8 mouse cellular contexts compared by ENCODE assay signal in genomic region chr11:102039487-102040137, GRCm38 (mm10). TPM values are rescaled to one million over a fixed set of nuclear protein-coding genes. Genes with fewer than 3 reads are reported as not detected.
A peak's percentile ranks its signal among the peaks of the same experiment; 100 is the strongest.
DNase-seq lines count a peak whose midpoint lies in the region; ATAC-seq lines count a peak whose summit lies in the region.
"Had no signal": no experiment of that assay in that cellular context is flagged by ENCODE, and none has a peak within 500 bp of the region (broad histone marks: within the 10 kb centered on the region; RNA-seq: fewer than 3 reads in every experiment).

No protein-coding gene starts in this region.

- 0 out of 2 replicates have a peak, but pooled peaks cover 4% of the 10 kb centered on the region for H3K27me3 ChIP-seq in heart, embryonic 13.5 days (replicated peaks)
- no peaks in the 10 kb centered on the region for H3K27me3 ChIP-seq in heart, embryonic 12.5 days (replicated peaks)
- H3K27me3 ChIP-seq in intestine, embryonic 16.5 days (replicated peaks; ENCODE audit: control insufficient read depth, insufficient read depth, low read length), result no peaks in the 10 kb centered on the region

- H3K4me2 ChIP-seq in heart, embryonic 13.5 days, result no peak overlapping the region
- H3K4me2 ChIP-seq in heart, embryonic 12.5 days, result no peak overlapping the region
- no peak overlapping the region for H3K4me2 ChIP-seq in intestine, embryonic 16.5 days (ENCODE audit: low read depth, low read length)

- peaks cover 3% of the 10 kb centered on the region; the same call in 1 of the 2 replicates for H3K4me1 ChIP-seq in heart, embryonic 13.5 days
- H3K4me1 ChIP-seq in heart, embryonic 12.5 days (replicated peaks), result no peaks in the 10 kb centered on the region
- H3K4me1 ChIP-seq in intestine, embryonic 16.5 days (ENCODE audit: control insufficient read depth, insufficient read depth, low read length), result peaks cover 6% of the 10 kb centered on the region; the same call in 1 of the 2 replicates

- no peak overlapping the region for H3K4me3 ChIP-seq in heart, embryonic 13.5 days
- H3K4me3 ChIP-seq in heart, embryonic 12.5 days, result no peak overlapping the region
- no peak overlapping the region for H3K4me3 ChIP-seq in intestine, embryonic 16.5 days (ENCODE audit: low read length)
- H3K4me3 ChIP-seq: layer of hippocampus, adult 2 months had no signal

- H3K9me3 ChIP-seq in heart, embryonic 13.5 days, result no peaks in the 10 kb centered on the region
- H3K9me3 ChIP-seq in heart, embryonic 12.5 days (replicated peaks), result no peaks in the 10 kb centered on the region
- no peaks in the 10 kb centered on the region for H3K9me3 ChIP-seq in intestine, embryonic 16.5 days (ENCODE audit: control insufficient read depth, low read length)

- no peak overlapping the region for H3K27ac ChIP-seq in heart, embryonic 13.5 days (replicated peaks)
- no peak overlapping the region for H3K27ac ChIP-seq in heart, embryonic 12.5 days (ENCODE audit: poor library complexity, severe bottlenecking)
- H3K27ac ChIP-seq in intestine, embryonic 16.5 days (ENCODE audit: low read length), result no peak overlapping the region
- H3K27ac ChIP-seq: layer of hippocampus, adult 2 months had no signal

- 0 out of 2 replicates have a peak overlapping the region, but pooled peaks have one; percentile 40 for H3K9ac ChIP-seq in heart, embryonic 13.5 days
- H3K9ac ChIP-seq in heart, embryonic 12.5 days, result no peak overlapping the region
- no peak overlapping the region for H3K9ac ChIP-seq in intestine, embryonic 16.5 days (ENCODE audit: low read depth, low read length)

- peak; percentile 12 for DNase-seq in kidney, postnatal 10 days
- DNase-seq in kidney, adult 9 months, result no peak
- peak; percentile 53 for DNase-seq in lung, postnatal 10 days
- no peak for DNase-seq in urinary bladder, postnatal 25 days (ENCODE audit: low spot score)

- 63% methylated on average over 13 of the region's 13 CpGs for WGBS in heart, embryonic 13.5 days
- WGBS in heart, embryonic 12.5 days, result 71% methylated on average over 13 of the region's 13 CpGs
- 50% methylated on average over 13 of the region's 13 CpGs for WGBS in intestine, embryonic 16.5 days

- no peak for ATAC-seq in heart, embryonic 13.5 days (ENCODE audit: extremely low read depth, insufficient number of reproducible peaks, low FRiP score, low TSS enrichment)
- no peak for ATAC-seq in heart, embryonic 12.5 days (ENCODE audit: insufficient number of reproducible peaks, low FRiP score)
- peak; percentile 24; the same call in 1 of the 2 replicates for ATAC-seq in intestine, embryonic 16.5 days

- no peaks in the 10 kb centered on the region for H3K36me3 ChIP-seq in heart, embryonic 13.5 days
- no peaks in the 10 kb centered on the region for H3K36me3 ChIP-seq in heart, embryonic 12.5 days
- H3K36me3 ChIP-seq in intestine, embryonic 16.5 days (ENCODE audit: control insufficient read depth, insufficient read depth, low read length), result no peaks in the 10 kb centered on the region

RNA-seq across cellular contexts. Expression of gene Cd300lg, which starts 1.7 kb away (rescaled TPM):
- polyA plus RNA-seq in heart, embryonic 13.5 days (2015; fragmentation: Nextera tagmentation; extraction: Ambion mirVana), result 2.7 and 2.9 TPM in 2 replicates
- 1.6 and 1.9 TPM in 2 replicates for polyA plus RNA-seq in heart, embryonic 12.5 days (2016; fragmentation: Nextera tagmentation; extraction: Ambion mirVana)
- 1.9 and 2.0 TPM in 2 replicates for polyA plus RNA-seq in intestine, embryonic 16.5 days (2015; fragmentation: Nextera tagmentation; extraction: Ambion mirVana)

RNA-seq across cellular contexts. Expression of gene Mpp3, which starts 11.4 kb away (rescaled TPM):
- polyA plus RNA-seq in heart, embryonic 13.5 days (2015; fragmentation: Nextera tagmentation; extraction: Ambion mirVana), result 2.9 and 3.8 TPM in 2 replicates
- 4.1 and 4.5 TPM in 2 replicates for polyA plus RNA-seq in heart, embryonic 12.5 days (2016; fragmentation: Nextera tagmentation; extraction: Ambion mirVana)
- polyA plus RNA-seq in intestine, embryonic 16.5 days (2015; fragmentation: Nextera tagmentation; extraction: Ambion mirVana), result 5.7 and 6.5 TPM in 2 replicates

RNA-seq across cellular contexts. Expression of gene Mpp2, which starts 48.7 kb away (rescaled TPM):
- 10.6 and 11.0 TPM in 2 replicates for polyA plus RNA-seq in heart, embryonic 13.5 days (2015; fragmentation: Nextera tagmentation; extraction: Ambion mirVana)
- 15.4 and 17.8 TPM in 2 replicates for polyA plus RNA-seq in heart, embryonic 12.5 days (2016; fragmentation: Nextera tagmentation; extraction: Ambion mirVana)
- polyA plus RNA-seq in intestine, embryonic 16.5 days (2015; fragmentation: Nextera tagmentation; extraction: Ambion mirVana), result 5.8 and 6.2 TPM in 2 replicates

RNA-seq across cellular contexts. Expression of gene Dusp3, which starts 52.8 kb away (rescaled TPM):
- polyA plus RNA-seq in heart, embryonic 13.5 days (2015; fragmentation: Nextera tagmentation; extraction: Ambion mirVana), result 50.3 and 53.6 TPM in 2 replicates
- polyA plus RNA-seq in heart, embryonic 12.5 days (2016; fragmentation: Nextera tagmentation; extraction: Ambion mirVana), result 53.7 and 54.9 TPM in 2 replicates
- polyA plus RNA-seq in intestine, embryonic 16.5 days (2015; fragmentation: Nextera tagmentation; extraction: Ambion mirVana), result 27.6 and 29.5 TPM in 2 replicates

RNA-seq across cellular contexts. Expression of gene Cfap97d1, which starts 55.5 kb away (rescaled TPM):
- not detected in 2 replicates for polyA plus RNA-seq in heart, embryonic 13.5 days (2015; fragmentation: Nextera tagmentation; extraction: Ambion mirVana)
- not detected in 2 replicates for polyA plus RNA-seq in heart, embryonic 12.5 days (2016; fragmentation: Nextera tagmentation; extraction: Ambion mirVana)
- not detected in 2 replicates for polyA plus RNA-seq in intestine, embryonic 16.5 days (2015; fragmentation: Nextera tagmentation; extraction: Ambion mirVana)

Comparison
In these comparisons a context has a peak if more than half of its experiments do, and no peak if none do; other contexts are left out.
1. DNase-seq: peak in kidney, postnatal 10 days (single experiment) and lung, postnatal 10 days (single experiment); none in kidney, adult 9 months (single experiment) and urinary bladder, postnatal 25 days (single experiment).